Comparison of ENCODE assay signal across 8 mouse cellular contexts in the genomic region with DNA sequence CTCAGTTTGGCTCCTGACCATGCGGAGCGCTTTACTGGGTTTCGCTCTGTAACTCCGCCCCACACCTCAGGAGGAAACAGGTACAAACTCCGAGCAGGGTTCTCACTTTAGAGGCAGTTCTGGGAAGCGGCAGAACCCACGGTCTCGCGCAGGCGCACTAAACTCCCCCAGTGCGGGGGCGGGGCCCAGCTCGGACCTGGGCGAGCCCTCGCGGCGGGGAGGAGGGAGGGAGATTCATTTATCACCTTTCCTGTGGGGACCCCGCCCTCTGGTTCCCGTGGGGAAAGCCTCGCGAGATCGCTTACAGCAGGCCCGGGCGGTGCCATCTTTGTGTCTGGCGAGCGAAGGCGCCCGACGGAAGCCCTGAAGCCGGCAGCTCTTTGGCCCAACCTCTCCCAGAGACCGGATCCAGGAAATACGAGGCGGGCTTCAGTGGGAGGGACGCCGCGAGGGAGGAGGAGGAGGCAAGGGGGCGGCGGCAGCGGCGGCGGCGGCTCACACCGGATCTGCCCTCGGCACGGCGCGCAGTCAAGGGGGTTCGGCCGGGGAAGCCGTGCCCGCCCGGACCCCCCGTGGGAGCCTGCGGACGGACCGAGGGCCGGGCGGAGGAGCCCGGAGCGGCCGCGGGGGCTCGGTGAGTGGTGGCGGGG. TPM values are rescaled to one million over a fixed set of nuclear protein-coding genes. Genes with fewer than 3 reads are reported as not detected.
DNase-seq lines count a peak whose midpoint lies in the region; ATAC-seq lines count a peak whose summit lies in the region.

Gene Tab3 (plus strand): TSS at position 491 of the 650 bp plus-strand sequence.

- DNase-seq in NIH3T3 (ENCODE audit: low read depth) = peak; percentile 96
- peak; percentile 95 to 97 for DNase-seq in cerebellum, postnatal 10 days
- peak; percentile 89 to 90 for DNase-seq in frontal cortex, postnatal 10 days (ENCODE audit: low spot score in 2 of 2)
- DNase-seq in layer of hippocampus, postnatal 14 days (ENCODE audit: low spot score in 2 of 2) = peak; percentile 88 to 91
- peak; percentile 95 for DNase-seq in lung, postnatal 14 days
- DNase-seq in retina, adult 2 months (ENCODE audit: low read depth, low spot score) = peak; percentile 87
- DNase-seq in thymus, postnatal 36 days = peak; percentile 94 to 95

- H3K27me3 ChIP-seq in hindbrain, embryonic 12.5 days = 0 out of 2 replicates have a peak, but pooled peaks cover 2% of the 10 kb centered on the region

- peak; percentile 98 for ATAC-seq in hindbrain, embryonic 12.5 days (ENCODE audit: low FRiP score)

- H3K4me2 ChIP-seq in hindbrain, embryonic 12.5 days (replicated peaks) = peak within 1 kb of the TSS; percentile 54

- peak within 1 kb of the TSS; percentile 71 for H3K9ac ChIP-seq in hindbrain, embryonic 12.5 days

- H3K4me1 ChIP-seq in hindbrain, embryonic 12.5 days = peaks cover 4% of the 10 kb centered on the region; the same call in 1 of the 2 replicates

- no peaks in the 10 kb centered on the region for H3K9me3 ChIP-seq in hindbrain, embryonic 12.5 days (replicated peaks)

- H3K4me3 ChIP-seq in hindbrain, embryonic 12.5 days = peak within 1 kb of the TSS; percentile 63

- H3K27ac ChIP-seq in hindbrain, embryonic 12.5 days = peak within 1 kb of the TSS; percentile 71

- 18% methylated on average over 58 of the region's 64 CpGs for WGBS in hindbrain, embryonic 12.5 days

- no peaks in the 10 kb centered on the region for H3K36me3 ChIP-seq in hindbrain, embryonic 12.5 days

RNA-seq across cellular contexts. Expression of gene Tab3, which starts in this region (rescaled TPM):
- polyA plus RNA-seq in hindbrain, embryonic 12.5 days (2016; fragmentation: Nextera tagmentation; extraction: Ambion mirVana) = 5.8 and 7.5 TPM in 2 replicates
- total RNA-seq in layer of hippocampus, postnatal 14 days (2021) = 10 to 100 TPM; 15.2 to 15.6 TPM

Comparison
In these comparisons a context has a peak if more than half of its experiments do, and no peak if none do; other contexts are left out.
1. Peak in every context shown above with its lines: DNase-seq, ATAC-seq, H3K4me3 ChIP-seq and H3K27ac ChIP-seq.